Mouse (Mus musculus): ENCODE data around the gene Faf1. TPM values are rescaled to one million over a fixed set of nuclear protein-coding genes. Genes with fewer than 3 reads are reported as not detected.

Faf1 gene
- 29.5 TPM for total RNA-seq (2023)

DNA sequence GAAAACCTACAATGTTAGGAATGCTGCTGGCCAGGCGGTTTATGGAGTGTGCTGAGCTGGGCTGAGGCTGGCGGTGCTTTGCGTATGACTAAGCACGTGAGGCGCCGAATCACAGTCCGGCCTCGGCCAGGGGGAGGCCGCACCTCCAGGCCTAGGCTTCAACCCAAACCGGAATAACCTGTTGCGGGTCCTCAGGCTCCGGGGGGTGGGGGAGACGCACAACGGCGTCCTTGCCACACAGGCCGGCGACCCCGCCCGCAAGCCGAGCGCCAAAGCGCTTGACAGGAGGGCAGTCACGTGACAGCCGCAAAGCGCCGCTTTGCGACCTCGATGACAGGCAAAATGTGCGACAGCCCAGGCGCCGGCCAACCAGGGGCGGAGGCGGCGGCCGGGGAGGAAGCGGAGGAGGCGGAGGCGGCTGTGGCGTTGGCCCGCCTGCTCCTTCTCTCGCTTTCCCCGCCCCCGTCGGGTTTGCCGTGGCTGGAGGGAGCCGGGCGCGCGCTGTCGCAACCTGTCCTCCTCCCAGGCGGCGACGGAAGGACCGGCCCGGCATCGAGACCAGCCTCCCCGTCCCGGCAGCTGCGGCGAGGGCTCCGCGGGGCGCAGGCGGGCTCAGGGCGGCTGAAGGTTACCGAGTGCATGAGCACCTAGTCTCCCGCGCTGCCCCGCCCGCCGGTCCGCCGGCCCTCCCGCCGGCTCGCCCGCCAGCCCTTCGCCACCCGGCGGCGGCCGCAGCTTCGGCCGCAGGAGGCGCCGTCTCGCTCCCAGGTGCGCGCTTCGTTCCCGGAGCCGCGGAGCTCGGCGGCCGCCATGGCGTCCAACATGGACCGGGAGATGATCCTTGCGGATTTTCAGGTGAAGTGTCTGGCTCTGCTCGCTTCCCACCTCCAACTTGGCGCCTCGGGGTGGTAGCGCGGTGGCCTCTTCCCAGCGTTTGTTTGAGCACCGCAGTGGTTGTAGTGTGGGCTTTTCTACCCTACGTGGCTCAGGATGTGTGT is at the start of gene Faf1:
Faf1 (plus strand) TSS at position 371 of the 998 bp plus-strand sequence.

DNA sequence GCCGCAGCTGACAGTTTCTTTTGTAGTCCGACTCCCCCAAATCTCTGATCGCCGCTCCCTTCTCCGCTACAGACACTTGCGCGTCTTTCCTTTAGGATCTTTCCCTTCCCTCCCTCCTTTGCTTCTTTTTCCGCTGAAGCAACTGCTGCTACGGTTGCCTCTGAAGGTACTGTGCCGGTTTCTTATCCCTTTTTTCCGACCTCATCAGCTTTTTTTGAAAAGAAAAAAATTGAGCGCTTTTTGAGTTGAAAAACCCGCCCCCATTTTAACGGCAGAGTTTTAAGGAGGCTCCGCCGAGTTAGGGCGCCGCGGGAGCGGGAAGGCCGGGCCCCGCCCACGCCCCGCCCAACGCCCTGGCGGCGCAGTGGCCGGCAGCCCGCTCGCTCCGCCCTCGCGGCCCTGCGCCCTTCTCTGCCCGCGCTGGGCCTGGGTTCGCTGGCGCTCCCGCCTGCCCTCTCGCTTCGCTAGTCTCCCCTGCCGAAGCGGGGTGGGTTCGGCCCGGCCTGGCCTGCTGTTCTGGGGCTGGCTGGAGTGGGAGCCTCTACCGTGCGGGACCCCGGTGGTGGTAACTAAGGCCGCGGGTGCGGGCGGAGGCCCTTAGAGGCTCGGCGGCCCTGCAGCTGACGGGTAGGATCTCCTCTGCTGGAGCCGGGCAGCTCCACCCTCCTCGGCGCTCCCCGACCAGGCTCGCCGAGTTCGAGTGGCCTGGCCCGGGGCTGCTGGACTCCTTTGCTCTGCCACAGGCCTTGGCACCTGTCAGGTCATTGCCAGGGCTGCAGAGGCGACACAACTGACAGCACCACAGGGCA is 9.7 kb upstream of the Faf1 start, which contains the start of gene Cdkn2c:
Cdkn2c (minus strand) TSS at position 729 of the 809 bp plus-strand sequence.

DNA sequence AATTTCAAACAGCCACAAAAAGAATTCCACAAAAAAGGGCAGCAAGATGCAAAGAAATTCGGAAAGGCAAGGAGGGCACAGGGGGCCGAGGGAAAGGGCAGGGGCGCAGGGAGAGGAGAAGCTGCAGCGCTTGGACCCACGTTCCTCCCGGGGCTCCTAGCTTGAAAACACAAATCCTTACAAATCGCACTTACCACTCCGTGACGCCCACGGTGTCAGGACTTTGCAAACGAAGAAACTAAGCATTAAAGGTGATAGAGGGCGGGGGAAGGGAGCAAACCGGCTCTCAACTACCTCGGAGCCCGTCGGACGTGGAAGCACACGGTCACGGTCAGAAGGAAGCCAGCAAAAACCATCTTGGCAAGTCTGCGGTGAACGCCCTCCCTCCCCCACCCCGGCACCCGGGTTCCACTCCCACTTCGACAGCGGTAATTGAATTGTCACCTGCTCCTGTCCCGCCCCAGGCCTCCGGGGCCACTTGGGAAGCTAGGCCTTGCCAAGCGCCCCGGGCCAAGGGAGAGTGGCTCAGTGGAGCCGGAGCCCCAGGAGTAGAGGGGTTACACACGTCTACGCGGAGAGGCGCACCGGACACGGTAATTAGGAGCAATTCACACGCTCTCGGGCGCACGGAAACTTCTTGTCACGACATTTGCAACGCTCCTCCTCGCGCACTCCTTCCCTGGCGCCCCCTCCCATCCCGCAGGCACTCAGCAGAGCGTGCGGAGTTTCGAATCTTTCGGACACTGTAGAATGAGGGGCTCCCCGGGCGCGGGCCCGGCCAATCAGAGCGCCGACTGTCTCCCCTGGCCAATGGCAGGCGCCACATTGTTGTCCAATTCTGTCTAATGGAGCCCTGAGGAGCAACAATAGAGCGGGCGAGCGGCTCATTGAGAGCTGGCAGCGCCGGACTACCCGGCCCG is 301.0 kb downstream of the Faf1 start, which contains the start of gene Dmrta2:
Dmrta2 (plus strand) TSS at position 906 of the 920 bp plus-strand sequence.

Other genes with a start within 250 kb of the Faf1 start
- gene Rnf11, start 191.9 kb upstream of the Faf1 start, total RNA-seq (2023) = 16.2 TPM
- gene 4930522H14Rik, start 145.3 kb upstream of the Faf1 start, total RNA-seq (2023) = not detected
- gene Cdkn2c, start 9.4 kb upstream of the Faf1 start, total RNA-seq (2023) = 2.4 TPM